ENCODE assay signal across 8 mouse cellular contexts in genomic region chrX:162828016-162828415, GRCm38 (mm10). TPM values are rescaled to one million over a fixed set of nuclear protein-coding genes. Genes with fewer than 3 reads are reported as not detected.
A peak's percentile ranks its signal among the peaks of the same experiment; 100 is the strongest.
DNase-seq lines count a peak whose midpoint lies in the region; ATAC-seq lines count a peak whose summit lies in the region.

No protein-coding gene starts in this region.

- no peak overlapping the region for H3K27ac ChIP-seq in embryonic facial prominence, embryonic 10.5 days (replicated peaks)
- no peak overlapping the region for H3K27ac ChIP-seq in hindbrain, embryonic 14.5 days

- H3K4me2 ChIP-seq in hindbrain, embryonic 14.5 days (replicated peaks): peak overlapping the region; percentile 70

- H3K9ac ChIP-seq in hindbrain, embryonic 14.5 days: no peak overlapping the region

- WGBS in embryonic facial prominence, embryonic 10.5 days: 51% methylated on average over 6 of the region's 6 CpGs
- 46% methylated on average over 6 of the region's 6 CpGs for WGBS in hindbrain, embryonic 14.5 days

- DNase-seq in heart, adult 11 months: peak; percentile 82
- DNase-seq in heart, postnatal 14 days: no peak
- DNase-seq in embryonic facial prominence, embryonic 10.5 days (ENCODE audit: low spot score): no peak
- DNase-seq in hindbrain, embryonic 14.5 days (ENCODE audit: low spot score): no peak
- peak; percentile 62 for DNase-seq in lung, postnatal 36 days
- DNase-seq in c-Kit-positive CD71-positive TER-119-positive erythroid progenitor cells, embryonic 14.5 days (ENCODE audit: low spot score): no peak
- DNase-seq in layer of hippocampus, adult 18-20 months (ENCODE audit: low spot score in 2 of 2): no peak
- DNase-seq in layer of hippocampus, postnatal 25 days (ENCODE audit: extremely low spot score in 1 of 2, low spot score in 1 of 2): no peak

- no peaks in the 10 kb centered on the region for H3K4me1 ChIP-seq in embryonic facial prominence, embryonic 10.5 days
- H3K4me1 ChIP-seq in hindbrain, embryonic 14.5 days (replicated peaks; ENCODE audit: control insufficient read depth, insufficient read depth, low read length): no peaks in the 10 kb centered on the region

- H3K27me3 ChIP-seq in embryonic facial prominence, embryonic 10.5 days (replicated peaks; ENCODE audit: low read depth, poor library complexity, severe bottlenecking): peaks cover 24% of the 10 kb centered on the region
- no peaks in the 10 kb centered on the region for H3K27me3 ChIP-seq in hindbrain, embryonic 14.5 days (ENCODE audit: control insufficient read depth, insufficient read depth, low read length)

- no peaks in the 10 kb centered on the region for H3K9me3 ChIP-seq in embryonic facial prominence, embryonic 10.5 days
- no peaks in the 10 kb centered on the region for H3K9me3 ChIP-seq in hindbrain, embryonic 14.5 days (ENCODE audit: control insufficient read depth, low read length)

- no peak for ATAC-seq in hindbrain, embryonic 14.5 days (ENCODE audit: low FRiP score)

- intact Hi-C loops in heart, postnatal 14 days (cut with DNase I): no loop called here

- H3K36me3 ChIP-seq in embryonic facial prominence, embryonic 10.5 days (replicated peaks): peaks cover under 1% of the 10 kb centered on the region; the same call in 1 of the 2 replicates
- no peaks in the 10 kb centered on the region for H3K36me3 ChIP-seq in hindbrain, embryonic 14.5 days (replicated peaks; ENCODE audit: control insufficient read depth, insufficient read depth)

- H3K4me3 ChIP-seq in embryonic facial prominence, embryonic 10.5 days: peak overlapping the region; percentile 69
- H3K4me3 ChIP-seq in hindbrain, embryonic 14.5 days (replicated peaks; ENCODE audit: low read length): peak overlapping the region; percentile 54

RNA-seq across cellular contexts. Expression of gene Txlng, which starts 1.2 kb away (rescaled TPM):
- total RNA-seq in heart, postnatal 14 days (2021): 1 to 10 TPM; 7.9 to 8.5 TPM
- 17.0 and 17.4 TPM in 2 replicates for polyA plus RNA-seq in embryonic facial prominence, embryonic 10.5 days (2016; fragmentation: Nextera tagmentation; extraction: Ambion mirVana)
- 12.6 and 13.0 TPM in 2 replicates for polyA plus RNA-seq in hindbrain, embryonic 14.5 days (2014; fragmentation: Nextera tagmentation; extraction: Ambion mirVana)
- total RNA-seq in layer of hippocampus, adult 18-20 months (2021): 10 to 100 TPM; 20.6 to 21.2 TPM
- total RNA-seq in layer of hippocampus, postnatal 25 days (2021): 10 to 100 TPM; 20.1 to 21.9 TPM

Comparison
In these comparisons a context has a peak if more than half of its experiments do, and no peak if none do; other contexts are left out.
1. DNase-seq: peak in heart, adult 11 months (single experiment) and lung, postnatal 36 days (single experiment); none in heart, postnatal 14 days (0 of 2), embryonic facial prominence, embryonic 10.5 days (single experiment), hindbrain, embryonic 14.5 days (single experiment), c-Kit-positive CD71-positive TER-119-positive erythroid progenitor cells, embryonic 14.5 days (single experiment), layer of hippocampus, adult 18-20 months (0 of 2) and layer of hippocampus, postnatal 25 days (0 of 2).